Mouse (Mus musculus) cerebellum, postnatal 36 days (tissue): ENCODE measurements around the gene Gm4969.
"Not testable (repeated sequence)": the region's sequence is repeated elsewhere in the genome, so short reads cannot be mapped to it uniquely, and the experiment has no call there.

Experiments used
- DNase-seq, 2 experiments: peaks; one replicate each; pipeline ENCODE4 v3.0.0; 2021 to 2022; ENCODE audit warnings: mixed read lengths in 2 of 2

Gm4969 gene

GRCm38 (mm10) chr7:19118028-19118771 is at the start of gene Gm4969:
Gene Gm4969 (minus strand): TSS chr7:19118368.
- peak; percentile 37 to 64 for DNase-seq

- DNase-seq, result no peak
Measured at GRCm38 (mm10) chr7:19166990-19167389, 48.8 kb upstream of the Gm4969 start.

- no peak for DNase-seq
Measured at GRCm38 (mm10) chr7:19165656-19166423, 47.7 kb upstream of the Gm4969 start, which contains the start of gene Gipr. Gene Gipr (minus strand): TSS chr7:19166127.

GRCm38 (mm10) chr7:19164978-19165377 is 46.8 kb upstream of the Gm4969 start:
- no peak for DNase-seq

GRCm38 (mm10) chr7:19164189-19164588 is 46.0 kb upstream of the Gm4969 start:
- DNase-seq, result no peak

GRCm38 (mm10) chr7:19163752-19164151 is 45.6 kb upstream of the Gm4969 start:
- DNase-seq, result no peak

GRCm38 (mm10) chr7:19162928-19163327 is 44.8 kb upstream of the Gm4969 start:
- no peak for DNase-seq

GRCm38 (mm10) chr7:19160115-19160514 is 41.9 kb upstream of the Gm4969 start:
- no peak for DNase-seq

- peak in 1 of 2 experiments; percentile 21 for DNase-seq
Measured at GRCm38 (mm10) chr7:19159411-19159810, 41.2 kb upstream of the Gm4969 start.

GRCm38 (mm10) chr7:19158601-19159000 is 40.4 kb upstream of the Gm4969 start:
- DNase-seq, result no peak

- DNase-seq, result peak; percentile 97 to 98
Measured at GRCm38 (mm10) chr7:19157160-19157800, 39.1 kb upstream of the Gm4969 start.

GRCm38 (mm10) chr7:19155825-19156475 is 37.8 kb upstream of the Gm4969 start:
- no peak for DNase-seq

- peak in 1 of 2 experiments; percentile 29 for DNase-seq
Measured at GRCm38 (mm10) chr7:19154796-19155195, 36.6 kb upstream of the Gm4969 start.

GRCm38 (mm10) chr7:19151121-19151520 is 33.0 kb upstream of the Gm4969 start:
- not testable (repeated sequence) for DNase-seq

GRCm38 (mm10) chr7:19149626-19150025 is 31.5 kb upstream of the Gm4969 start, which contains the start of gene Snrpd2:
Gene Snrpd2 (plus strand): TSS chr7:19149722.
- DNase-seq, result peak; percentile 97 to 99

- DNase-seq, result peak; percentile 95 to 96
Measured at GRCm38 (mm10) chr7:19148875-19149541, 30.8 kb upstream of the Gm4969 start, which contains the start of gene Qpctl. Gene Qpctl (minus strand): TSS chr7:19149291.

- DNase-seq, result no peak
Measured at GRCm38 (mm10) chr7:19148180-19148874, 30.2 kb upstream of the Gm4969 start.

- no peak for DNase-seq
Measured at GRCm38 (mm10) chr7:19147497-19148045, 29.4 kb upstream of the Gm4969 start.

GRCm38 (mm10) chr7:19146793-19147192 is 28.6 kb upstream of the Gm4969 start:
- DNase-seq, result no peak

- peak in 1 of 2 experiments; percentile 47 for DNase-seq
Measured at GRCm38 (mm10) chr7:19137380-19137779, 19.2 kb upstream of the Gm4969 start.
